Mouse (Mus musculus): ENCODE measurements at regions not wholly inside any gene's neighbourhood (a gene's known extent, or its start where the extent isn't known, plus 50 kb on each side); places are given as distances from the start of the nearest gene placed in this dataset.

GRCm38 (mm10) chr17:75641010-75641498 lies 89.3 kb upstream of the Fam98a start:
- WGBS, result 55% methylated on average over 6 of the region's 6 CpGs
- H3K9me3 ChIP-seq (replicated peaks; ENCODE audit: control insufficient read depth, low read length), result no peaks in the 10 kb centered on the region
- H3K4me2 ChIP-seq (ENCODE audit: low read depth, low read length), result no peak overlapping the region
- H3K36me3 ChIP-seq (replicated peaks; ENCODE audit: control insufficient read depth, insufficient read depth, low read length), result no peaks in the 10 kb centered on the region
- H3K4me3 ChIP-seq (ENCODE audit: low read depth, low read length), result no peak overlapping the region
- TF ChIP-seq CTCF (IDR thresholded peaks at IDR 0.05; ENCODE audit: low read depth), result no peak
- no peaks in the 10 kb centered on the region for H3K4me1 ChIP-seq (ENCODE audit: control insufficient read depth, insufficient read depth)
- no peak for ATAC-seq (ENCODE audit: insufficient read depth, low read depth)
- no peak overlapping the region for H3K27ac ChIP-seq (ENCODE audit: low read depth)
- no peak for DNase-seq (ENCODE audit: low spot score)
- no peak overlapping the region for H3K9ac ChIP-seq (replicated peaks; ENCODE audit: low read depth, low read length)
- H3K27me3 ChIP-seq (ENCODE audit: control insufficient read depth, insufficient read depth, low read length), result no peaks in the 10 kb centered on the region

GRCm38 (mm10) chr17:75640575-75640974 lies 88.8 kb upstream of the Fam98a start:
- Histone ChIP-seq H3K4me1 (ENCODE audit: control insufficient read depth, insufficient read depth) (no peaks in the 10 kb centered on the region), H3K9ac (replicated peaks; ENCODE audit: low read depth, low read length) (no peak overlapping the region), H3K4me3 (ENCODE audit: low read depth, low read length) (no peak overlapping the region), H3K4me2 (ENCODE audit: low read depth, low read length) (no peak overlapping the region), H3K27ac (ENCODE audit: low read depth) (no peak overlapping the region), H3K9me3 (replicated peaks; ENCODE audit: control insufficient read depth, low read length) (no peaks in the 10 kb centered on the region), H3K36me3 (replicated peaks; ENCODE audit: control insufficient read depth, insufficient read depth, low read length) (no peaks in the 10 kb centered on the region), H3K27me3 (ENCODE audit: control insufficient read depth, insufficient read depth, low read length) (no peaks in the 10 kb centered on the region)
- no peak for TF ChIP-seq EP300 (IDR thresholded peaks at IDR 0.05; ENCODE audit: low read depth)
- no peak for TF ChIP-seq CTCF (IDR thresholded peaks at IDR 0.05; ENCODE audit: low read depth)
- ATAC-seq (ENCODE audit: insufficient read depth, low read depth) (no peak), DNase-seq (ENCODE audit: low spot score) (no peak)
- WGBS, result 78% methylated on average over 5 of the region's 5 CpGs

GRCm38 (mm10) chr17:75629857-75630256 lies 78.1 kb upstream of the Fam98a start:
- TF ChIP-seq EP300 (IDR thresholded peaks at IDR 0.05; ENCODE audit: low read depth) (no peak), CTCF (IDR thresholded peaks at IDR 0.05; ENCODE audit: low read depth) (no peak)
- 80% methylated on average over 4 of the region's 4 CpGs for WGBS
- DNase-seq (ENCODE audit: low spot score), result no peak

GRCm38 (mm10) chr17:75619472-75619871 lies 67.7 kb upstream of the Fam98a start:
- H3K9me3 ChIP-seq (replicated peaks; ENCODE audit: control insufficient read depth, low read length), result no peaks in the 10 kb centered on the region
- H3K27me3 ChIP-seq (ENCODE audit: control insufficient read depth, insufficient read depth, low read length), result no peaks in the 10 kb centered on the region
- H3K4me2 ChIP-seq (ENCODE audit: low read depth, low read length), result no peak overlapping the region
- no peak overlapping the region for H3K27ac ChIP-seq (ENCODE audit: low read depth)
- H3K4me3 ChIP-seq (ENCODE audit: low read depth, low read length), result no peak overlapping the region
- no peak; the same call in 1 of the 2 replicates for ATAC-seq (ENCODE audit: insufficient read depth, low read depth)
- H3K9ac ChIP-seq (replicated peaks; ENCODE audit: low read depth, low read length), result no peak overlapping the region
- no peak for DNase-seq (ENCODE audit: low spot score)
- H3K4me1 ChIP-seq (ENCODE audit: control insufficient read depth, insufficient read depth), result no peaks in the 10 kb centered on the region
- WGBS, result 48% methylated on average over 3 of the region's 3 CpGs
- TF ChIP-seq EP300 (IDR thresholded peaks at IDR 0.05; ENCODE audit: low read depth), result no peak
- peak; percentile 40 for TF ChIP-seq CTCF (IDR thresholded peaks at IDR 0.05; ENCODE audit: low read depth)
- H3K36me3 ChIP-seq (replicated peaks; ENCODE audit: control insufficient read depth, insufficient read depth, low read length), result no peaks in the 10 kb centered on the region

More at GRCm38 (mm10) chr17:75629857-75630256, 78.1 kb upstream of the Fam98a start:
- Histone ChIP-seq H3K4me2 (ENCODE audit: low read depth, low read length) (no peak overlapping the region), H3K4me1 (ENCODE audit: control insufficient read depth, insufficient read depth) (no peaks in the 10 kb centered on the region), H3K27me3 (ENCODE audit: control insufficient read depth, insufficient read depth, low read length) (no peaks in the 10 kb centered on the region), H3K36me3 (replicated peaks; ENCODE audit: control insufficient read depth, insufficient read depth, low read length) (no peaks in the 10 kb centered on the region), H3K9me3 (replicated peaks; ENCODE audit: control insufficient read depth, low read length) (no peaks in the 10 kb centered on the region), H3K4me3 (ENCODE audit: low read depth, low read length) (no peak overlapping the region), H3K9ac (replicated peaks; ENCODE audit: low read depth, low read length) (no peak overlapping the region), H3K27ac (ENCODE audit: low read depth) (no peak overlapping the region)
- no peak for ATAC-seq (ENCODE audit: insufficient read depth, low read depth)

- no peak overlapping the region for H3K27ac ChIP-seq (ENCODE audit: low read depth)
- ATAC-seq (ENCODE audit: insufficient read depth, low read depth) (no peak), DNase-seq (ENCODE audit: low spot score) (no peak)
- no peaks in the 10 kb centered on the region for H3K4me1 ChIP-seq (ENCODE audit: control insufficient read depth, insufficient read depth)
- 85% methylated on average over 3 of the region's 3 CpGs for WGBS
- no peaks in the 10 kb centered on the region for H3K9me3 ChIP-seq (replicated peaks; ENCODE audit: control insufficient read depth, low read length)
- no peak overlapping the region for H3K4me2 ChIP-seq (ENCODE audit: low read depth, low read length)
- TF ChIP-seq EP300 (IDR thresholded peaks at IDR 0.05; ENCODE audit: low read depth) (no peak), CTCF (IDR thresholded peaks at IDR 0.05; ENCODE audit: low read depth) (no peak)
- no peak overlapping the region for H3K9ac ChIP-seq (replicated peaks; ENCODE audit: low read depth, low read length)
- H3K36me3 ChIP-seq (replicated peaks; ENCODE audit: control insufficient read depth, insufficient read depth, low read length), result no peaks in the 10 kb centered on the region
- H3K27me3 ChIP-seq (ENCODE audit: control insufficient read depth, insufficient read depth, low read length), result no peaks in the 10 kb centered on the region
- no peak overlapping the region for H3K4me3 ChIP-seq (ENCODE audit: low read depth, low read length)
These were observed 66.8 kb upstream of the Fam98a start for GRCm38 (mm10) chr17:75618514-75618913.

GRCm38 (mm10) chr17:75617280-75617679 lies 65.5 kb upstream of the Fam98a start:
- Histone ChIP-seq H3K4me1 (ENCODE audit: control insufficient read depth, insufficient read depth) (no peaks in the 10 kb centered on the region), H3K36me3 (replicated peaks; ENCODE audit: control insufficient read depth, insufficient read depth, low read length) (no peaks in the 10 kb centered on the region), H3K9me3 (replicated peaks; ENCODE audit: control insufficient read depth, low read length) (no peaks in the 10 kb centered on the region), H3K27me3 (ENCODE audit: control insufficient read depth, insufficient read depth, low read length) (no peaks in the 10 kb centered on the region), H3K9ac (replicated peaks; ENCODE audit: low read depth, low read length) (no peak overlapping the region), H3K4me3 (ENCODE audit: low read depth, low read length) (no peak overlapping the region), H3K27ac (ENCODE audit: low read depth) (no peak overlapping the region), H3K4me2 (ENCODE audit: low read depth, low read length) (no peak overlapping the region)
- WGBS, result 17% methylated on average over 6 of the region's 6 CpGs
- TF ChIP-seq CTCF (IDR thresholded peaks at IDR 0.05; ENCODE audit: low read depth), result peak; percentile 67
- TF ChIP-seq EP300 (IDR thresholded peaks at IDR 0.05; ENCODE audit: low read depth), result no peak
- DNase-seq (ENCODE audit: low spot score) (peak; percentile 35), ATAC-seq (ENCODE audit: insufficient read depth, low read depth) (no peak)
